Mouse (Mus musculus): ENCODE measurements at regions not wholly inside any gene's neighbourhood (a gene's known extent, or its start where the extent isn't known, plus 50 kb on each side); places are given as distances from the start of the nearest gene placed in this dataset.
A peak's percentile ranks its signal among the peaks of the same experiment; 100 is the strongest.
"Not testable (repeated sequence)": the region's sequence is repeated elsewhere in the genome, so short reads cannot be mapped to it uniquely, and the experiment has no call there.

DNA sequence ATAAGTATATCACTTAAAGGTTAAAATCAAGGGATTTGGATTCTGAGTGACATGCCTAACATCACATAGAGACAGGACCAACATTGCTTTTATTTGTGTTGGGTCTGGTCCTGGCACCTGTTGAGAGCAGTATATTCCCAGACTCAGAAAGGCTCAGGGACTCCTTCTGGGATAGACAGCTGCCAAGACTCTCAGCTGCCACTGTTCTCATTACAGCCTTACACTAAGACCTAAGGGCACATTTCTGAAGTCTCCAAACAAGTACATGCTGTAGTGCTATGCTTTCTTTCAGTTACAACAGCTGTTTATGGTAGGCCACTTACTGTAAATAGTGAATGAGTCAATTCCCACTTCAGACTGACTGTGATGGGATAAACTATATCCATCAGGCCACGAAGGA lies 77.7 kb upstream of the Fam13a start:
- H3K27me3 ChIP-seq (ENCODE audit: control insufficient read depth, insufficient read depth, low read length), result no peaks in the 10 kb centered on the region
- no peaks in the 10 kb centered on the region for H3K4me1 ChIP-seq (ENCODE audit: control insufficient read depth, insufficient read depth, insufficient read length, low read length)
- no peaks in the 10 kb centered on the region for H3K36me3 ChIP-seq (ENCODE audit: control insufficient read depth, insufficient read depth, low read length)
- H3K27ac ChIP-seq (ENCODE audit: insufficient read depth, low read depth, low read length), result no peak overlapping the region
- no peak for TF ChIP-seq POLR2A (IDR thresholded peaks at IDR 0.05; ENCODE audit: low read depth, low read length)
- H3K4me3 ChIP-seq (ENCODE audit: low read depth, low read length), result no peak overlapping the region
- 68% methylated on average over 1 of the region's 1 CpGs for WGBS

DNA sequence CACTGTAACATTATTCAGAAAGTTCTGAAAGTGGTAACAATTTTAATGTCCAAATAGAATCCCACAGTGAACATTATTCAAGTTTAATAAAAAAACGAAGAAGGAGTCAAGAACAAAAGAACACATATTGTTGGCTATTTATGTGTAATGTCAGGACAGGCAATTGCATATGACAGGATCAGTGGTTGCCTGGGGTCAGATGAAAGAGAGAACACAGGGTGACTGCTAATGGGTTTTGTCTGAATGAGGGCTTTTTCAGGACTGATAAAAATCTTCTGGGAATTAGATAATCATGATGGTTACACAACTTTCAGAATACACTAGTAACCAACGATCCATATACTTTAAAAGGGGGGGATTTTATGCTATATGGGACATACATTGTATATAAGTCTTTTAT lies 79.6 kb upstream of the Fam13a start:
- WGBS, result 52% methylated on average over 2 of the region's 2 CpGs
- no peak overlapping the region for H3K4me3 ChIP-seq (ENCODE audit: low read depth, low read length)
- no peaks in the 10 kb centered on the region for H3K36me3 ChIP-seq (ENCODE audit: control insufficient read depth, insufficient read depth, low read length)
- no peaks in the 10 kb centered on the region for H3K27me3 ChIP-seq (ENCODE audit: control insufficient read depth, insufficient read depth, low read length)
- TF ChIP-seq POLR2A (IDR thresholded peaks at IDR 0.05; ENCODE audit: low read depth, low read length) (no peak), CTCF (IDR thresholded peaks at IDR 0.05; ENCODE audit: extremely low read depth, insufficient read length, insufficient replicate concordance, low read depth, low read length) (no peak)
- peaks cover 2% of the 10 kb centered on the region; the same call in 1 of the 2 replicates for H3K4me1 ChIP-seq (ENCODE audit: control insufficient read depth, insufficient read depth, insufficient read length, low read length)
- H3K27ac ChIP-seq (ENCODE audit: insufficient read depth, low read depth, low read length), result no peak overlapping the region

DNA sequence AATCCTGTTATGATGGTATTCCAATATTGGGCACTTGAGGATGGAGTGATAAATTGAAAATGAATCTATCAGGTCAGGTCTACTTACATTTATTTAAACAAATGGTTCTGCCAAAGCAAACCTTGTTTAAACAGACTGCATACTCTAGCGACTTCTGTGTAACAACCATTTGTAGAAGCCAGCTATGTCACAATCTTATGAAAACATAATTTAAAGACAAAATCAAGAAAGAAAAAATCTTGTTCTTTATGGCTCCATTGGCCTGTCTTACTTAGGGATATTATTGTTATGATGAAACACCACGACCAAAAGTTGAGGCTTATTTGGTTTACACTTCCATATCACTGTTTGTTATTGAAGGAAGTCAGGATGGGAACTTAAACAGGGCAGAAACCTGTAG lies 80.1 kb upstream of the Fam13a start:
- Histone ChIP-seq H3K27me3 (ENCODE audit: control insufficient read depth, insufficient read depth, low read length) (no peaks in the 10 kb centered on the region), H3K4me3 (ENCODE audit: low read depth, low read length) (no peak overlapping the region), H3K36me3 (ENCODE audit: control insufficient read depth, insufficient read depth, low read length) (no peaks in the 10 kb centered on the region), H3K27ac (ENCODE audit: insufficient read depth, low read depth, low read length) (no peak overlapping the region), H3K4me1 (ENCODE audit: control insufficient read depth, insufficient read depth, insufficient read length, low read length) (peaks cover 2% of the 10 kb centered on the region; the same call in 1 of the 2 replicates)
- TF ChIP-seq POLR2A (IDR thresholded peaks at IDR 0.05; ENCODE audit: low read depth, low read length) (no peak), CTCF (IDR thresholded peaks at IDR 0.05; ENCODE audit: extremely low read depth, insufficient read length, insufficient replicate concordance, low read depth, low read length) (no peak)
- 35% methylated on average over 2 of the region's 2 CpGs for WGBS

DNA sequence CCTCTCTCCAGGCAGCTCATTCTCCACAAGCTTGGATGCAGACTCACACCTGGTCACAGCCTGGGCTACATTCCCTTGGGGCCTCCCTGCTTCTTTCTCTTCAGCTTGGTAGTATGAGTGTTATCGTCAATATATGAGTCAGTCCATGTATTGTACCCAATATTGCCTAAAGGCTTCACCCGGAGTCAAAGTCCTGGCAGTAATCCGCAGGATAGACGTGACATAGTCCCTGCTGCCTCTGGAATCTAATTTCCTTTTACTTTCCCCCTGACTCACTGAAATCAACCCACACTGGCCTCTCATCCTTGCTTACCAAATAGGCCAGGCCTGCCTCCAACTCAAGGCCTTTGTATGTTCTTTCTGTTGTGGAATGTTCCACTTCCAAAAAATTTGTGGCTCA lies 83.8 kb upstream of the Fam13a start:
- H3K4me1 ChIP-seq (ENCODE audit: control insufficient read depth, insufficient read depth, insufficient read length, low read length), result peaks cover 2% of the 10 kb centered on the region; the same call in 1 of the 2 replicates
- WGBS, result 36% methylated on average over 4 of the region's 4 CpGs
- H3K36me3 ChIP-seq (ENCODE audit: control insufficient read depth, insufficient read depth, low read length), result no peaks in the 10 kb centered on the region
- TF ChIP-seq POLR2A (IDR thresholded peaks at IDR 0.05; ENCODE audit: low read depth, low read length), result no peak
- no peak for TF ChIP-seq CTCF (IDR thresholded peaks at IDR 0.05; ENCODE audit: extremely low read depth, insufficient read length, insufficient replicate concordance, low read depth, low read length)
- H3K4me3 ChIP-seq (ENCODE audit: low read depth, low read length), result no peak overlapping the region
- peak overlapping the region; percentile 47; the same call in 1 of the 2 replicates for H3K27ac ChIP-seq (ENCODE audit: insufficient read depth, low read depth, low read length)
- no peaks in the 10 kb centered on the region for H3K27me3 ChIP-seq (ENCODE audit: control insufficient read depth, insufficient read depth, low read length)

DNA sequence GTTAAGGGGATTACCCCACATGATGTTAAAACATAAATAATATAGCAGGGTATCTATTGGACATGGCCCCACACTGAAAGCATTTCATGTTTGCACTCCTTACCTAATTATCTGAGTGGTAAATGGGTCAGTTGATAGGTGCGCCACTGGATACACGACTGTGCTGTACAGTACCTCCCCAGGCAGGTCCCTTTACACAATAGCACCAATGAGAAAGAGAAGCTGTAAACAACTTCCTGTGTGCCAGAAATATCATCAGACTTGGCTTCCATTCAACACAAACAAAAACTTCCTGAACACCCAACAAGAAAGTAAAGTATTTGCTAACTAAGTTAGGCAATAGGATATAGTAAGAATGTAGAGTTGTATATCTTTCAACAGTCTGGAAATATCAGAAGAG lies 76.3 kb upstream of the Tigd2 start:
- Histone ChIP-seq H3K27ac (ENCODE audit: insufficient read depth, low read depth, low read length) (no peak overlapping the region), H3K27me3 (ENCODE audit: control insufficient read depth, insufficient read depth, low read length) (no peaks in the 10 kb centered on the region), H3K4me1 (ENCODE audit: control insufficient read depth, insufficient read depth, insufficient read length, low read length) (no peaks in the 10 kb centered on the region), H3K4me3 (ENCODE audit: low read depth, low read length) (no peak overlapping the region), H3K36me3 (ENCODE audit: control insufficient read depth, insufficient read depth, low read length) (no peaks in the 10 kb centered on the region)
- 24% methylated on average over 2 of the region's 2 CpGs for WGBS
- TF ChIP-seq POLR2A (IDR thresholded peaks at IDR 0.05; ENCODE audit: low read depth, low read length) (no peak), CTCF (IDR thresholded peaks at IDR 0.05; ENCODE audit: extremely low read depth, insufficient read length, insufficient replicate concordance, low read depth, low read length) (no peak)

DNA sequence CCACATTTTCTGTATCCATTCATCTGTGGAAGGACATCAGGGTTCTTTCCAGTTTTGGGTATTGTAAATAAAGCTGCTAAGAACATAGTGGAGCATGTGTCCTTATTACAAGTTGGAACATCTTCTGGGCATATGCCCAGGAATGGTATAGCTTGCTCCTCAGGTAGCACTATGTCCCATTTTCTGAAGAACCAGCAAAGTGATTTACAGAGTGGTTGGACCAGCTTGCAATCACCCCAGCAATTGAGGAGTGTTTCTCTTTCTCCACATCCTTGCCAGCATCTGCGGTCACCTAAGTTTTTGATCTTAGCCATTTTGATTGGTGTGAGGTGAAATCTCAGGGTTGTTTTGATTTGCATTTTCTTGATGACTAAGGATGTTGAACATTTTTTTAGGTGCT lies 74.9 kb upstream of the Tigd2 start:
- H3K36me3 ChIP-seq (ENCODE audit: control insufficient read depth, insufficient read depth, low read length); H3K27ac ChIP-seq (ENCODE audit: insufficient read depth, low read depth, low read length); H3K4me3 ChIP-seq (ENCODE audit: low read depth, low read length); H3K4me1 ChIP-seq (ENCODE audit: control insufficient read depth, insufficient read depth, insufficient read length, low read length); H3K27me3 ChIP-seq (ENCODE audit: control insufficient read depth, insufficient read depth, low read length): not testable (repeated sequence)
- whole genome bisulfite sequencing, result 95% methylated on average over 1 of the region's 1 CpGs

DNA sequence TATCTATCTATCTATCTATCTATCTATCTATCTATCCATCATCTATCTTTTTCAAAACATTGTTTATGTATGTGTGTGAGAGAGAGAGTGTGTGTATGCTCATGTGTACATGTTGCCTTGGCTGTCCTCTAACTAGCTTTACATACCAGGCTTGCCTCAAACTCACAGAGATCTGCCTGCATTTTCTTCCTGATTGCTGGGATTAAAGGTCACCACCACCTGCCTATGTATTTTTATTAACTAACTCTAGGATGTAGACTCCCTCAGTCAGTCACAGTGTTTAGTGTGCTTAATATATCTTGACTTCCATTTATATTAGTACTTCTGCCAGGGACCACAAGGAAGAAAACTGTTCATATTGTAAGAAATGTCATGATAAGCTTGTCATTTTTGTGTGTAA lies 69.0 kb upstream of the Tigd2 start:
- H3K4me3 ChIP-seq (ENCODE audit: low read depth, low read length), result no peak overlapping the region
- no peaks in the 10 kb centered on the region for H3K36me3 ChIP-seq (ENCODE audit: control insufficient read depth, insufficient read depth, low read length)
- H3K4me1 ChIP-seq (ENCODE audit: control insufficient read depth, insufficient read depth, insufficient read length, low read length), result no peaks in the 10 kb centered on the region; the same call in 1 of the 2 replicates
- no peaks in the 10 kb centered on the region for H3K27me3 ChIP-seq (ENCODE audit: control insufficient read depth, insufficient read depth, low read length)
- TF ChIP-seq POLR2A (IDR thresholded peaks at IDR 0.05; ENCODE audit: low read depth, low read length) (no peak), CTCF (IDR thresholded peaks at IDR 0.05; ENCODE audit: extremely low read depth, insufficient read length, insufficient replicate concordance, low read depth, low read length) (no peak)
- H3K27ac ChIP-seq (ENCODE audit: insufficient read depth, low read depth, low read length), result no peak overlapping the region

DNA sequence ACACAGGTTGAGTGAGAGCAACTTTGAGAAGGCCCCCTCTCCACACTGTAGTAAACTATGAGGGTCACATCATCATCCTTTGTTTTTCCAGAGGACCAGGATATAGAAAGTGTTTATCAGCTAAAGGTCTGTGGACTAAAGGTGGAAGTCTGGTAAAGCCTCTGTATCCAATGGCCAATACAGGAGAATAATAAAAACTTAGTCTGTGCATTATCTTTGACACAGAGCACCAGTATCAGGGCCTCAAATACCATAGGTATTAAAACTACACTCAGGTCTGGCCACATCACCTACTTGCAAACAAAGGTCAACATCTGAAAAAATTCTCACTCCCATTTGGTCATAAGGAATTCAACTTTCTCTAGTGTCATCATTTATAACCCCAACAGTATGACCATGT lies 66.6 kb upstream of the Tigd2 start:
- no peaks in the 10 kb centered on the region; the same call in 1 of the 2 replicates for H3K4me1 ChIP-seq (ENCODE audit: control insufficient read depth, insufficient read depth, insufficient read length, low read length)
- no peak for TF ChIP-seq CTCF (IDR thresholded peaks at IDR 0.05; ENCODE audit: extremely low read depth, insufficient read length, insufficient replicate concordance, low read depth, low read length)
- no peak for TF ChIP-seq POLR2A (IDR thresholded peaks at IDR 0.05; ENCODE audit: low read depth, low read length)
- H3K27ac ChIP-seq (ENCODE audit: insufficient read depth, low read depth, low read length), result no peak overlapping the region

More for the DNA sequence above, 66.6 kb upstream of the Tigd2 start:
- no peak overlapping the region for H3K4me3 ChIP-seq (ENCODE audit: low read depth, low read length)
- no peaks in the 10 kb centered on the region for H3K36me3 ChIP-seq (ENCODE audit: control insufficient read depth, insufficient read depth, low read length)
- H3K27me3 ChIP-seq (ENCODE audit: control insufficient read depth, insufficient read depth, low read length), result no peaks in the 10 kb centered on the region
